Mouse (Mus musculus) right cerebral cortex, postnatal 25 days (tissue): ENCODE data around the gene Ltb4r2.

ENCODE experiments used
- DNase-seq: peaks from one replicate; pipeline ENCODE4 v3.0.0; 2022

Gene Ltb4r2

DNA sequence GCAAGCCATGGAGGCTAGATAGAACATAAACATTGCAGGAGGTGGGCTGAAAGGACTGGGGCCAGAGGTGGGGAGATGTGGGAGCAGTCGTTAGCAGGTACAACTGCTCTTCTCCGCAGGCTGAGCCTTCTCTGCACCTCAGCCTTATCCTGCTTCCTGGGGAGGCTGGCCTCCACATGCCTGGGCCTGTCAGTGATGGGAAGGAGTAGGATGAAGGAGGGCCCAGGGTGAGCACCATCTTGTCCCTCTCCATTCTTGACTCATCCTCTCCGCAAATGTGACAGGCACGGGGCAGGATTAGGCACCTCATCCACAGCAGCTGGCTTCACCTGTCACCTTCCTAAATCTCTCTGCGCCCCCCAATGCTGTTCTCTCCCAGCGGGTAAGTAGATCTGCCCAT, at the start of gene Ltb4r2:
TSS of gene Ltb4r2 (plus strand) at position 266 of the 400 bp plus-strand sequence.
- no peak for DNase-seq

DNA sequence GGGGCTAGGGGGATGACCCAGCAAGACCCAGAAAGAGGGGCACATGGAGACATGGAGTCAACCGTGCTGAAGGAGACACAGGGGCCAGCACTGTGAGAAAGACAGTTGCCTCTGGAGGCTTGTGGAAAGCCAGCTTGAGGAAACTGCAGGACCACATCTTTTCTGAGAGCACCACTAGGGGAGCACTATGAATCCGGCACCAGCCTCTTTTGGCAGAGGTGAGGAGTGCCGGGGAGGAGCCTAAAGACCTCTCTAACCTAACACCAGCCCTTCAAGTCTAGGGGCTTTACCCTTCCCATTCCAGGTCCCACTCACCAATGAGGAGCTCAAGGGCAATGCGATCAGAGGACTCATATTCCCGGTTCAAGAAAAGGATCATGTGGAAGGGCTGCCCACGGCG, 49.4 kb upstream of the Ltb4r2 start:
- no peak for DNase-seq

DNA sequence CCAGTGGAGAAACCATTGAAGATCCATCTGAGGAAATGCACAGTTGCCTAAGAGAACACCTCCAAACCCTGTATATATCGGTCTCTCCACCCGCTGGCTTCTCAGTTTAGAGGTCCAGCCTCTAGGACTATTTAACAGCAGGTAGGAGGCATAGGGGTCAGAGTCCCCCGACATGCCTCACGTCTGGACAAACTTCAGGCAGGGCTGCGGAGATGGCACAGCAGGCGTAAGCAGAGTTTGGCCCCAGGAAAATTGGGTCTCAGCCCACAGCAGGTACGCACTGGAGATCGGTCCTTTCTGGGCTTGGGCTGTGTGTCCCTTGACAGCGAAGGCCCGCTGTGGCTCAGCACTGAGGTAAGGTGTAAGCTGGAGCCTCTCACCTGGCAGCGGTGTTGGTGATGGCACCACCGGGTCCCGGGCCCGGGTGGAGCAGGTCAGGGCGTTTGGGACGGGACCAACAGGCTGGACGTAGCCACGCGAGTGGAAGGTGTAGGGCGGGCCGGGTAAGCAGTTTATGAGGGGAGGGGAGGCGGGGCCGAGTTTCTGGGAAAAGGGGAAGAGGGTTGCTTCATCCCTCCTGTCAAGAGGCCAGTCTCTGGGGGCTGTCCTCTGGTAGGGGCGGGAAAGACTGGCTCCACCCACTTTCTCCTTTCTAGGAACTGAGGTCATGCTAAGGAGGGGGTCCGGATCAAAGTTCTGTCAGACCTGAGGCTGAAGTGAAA, 48.1 kb upstream of the Ltb4r2 start:
- no peak for DNase-seq

DNA sequence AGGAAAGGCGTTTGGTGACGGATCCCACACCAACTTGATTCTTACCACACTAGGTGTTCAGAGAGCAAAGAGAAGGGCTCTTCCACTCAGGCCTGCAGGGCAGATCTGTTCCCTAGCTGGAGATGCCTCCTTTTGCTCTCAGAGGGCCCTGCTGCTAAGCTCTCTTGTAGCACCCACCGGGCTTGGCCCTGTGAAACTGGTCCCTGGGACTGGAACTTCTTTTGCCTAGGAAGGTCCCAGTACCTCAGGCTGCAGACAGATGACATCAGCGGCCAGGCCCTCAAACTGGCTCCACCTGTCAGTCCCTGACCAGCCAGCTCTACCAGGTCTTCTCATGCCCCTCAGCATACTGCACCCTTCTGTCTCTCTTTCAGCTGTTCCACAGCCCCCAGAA, 47.5 kb upstream of the Ltb4r2 start, which contains the start of gene Tgm1:
TSS of gene Tgm1 (minus strand) at position 198 of the 394 bp plus-strand sequence.
- no peak for DNase-seq

DNA sequence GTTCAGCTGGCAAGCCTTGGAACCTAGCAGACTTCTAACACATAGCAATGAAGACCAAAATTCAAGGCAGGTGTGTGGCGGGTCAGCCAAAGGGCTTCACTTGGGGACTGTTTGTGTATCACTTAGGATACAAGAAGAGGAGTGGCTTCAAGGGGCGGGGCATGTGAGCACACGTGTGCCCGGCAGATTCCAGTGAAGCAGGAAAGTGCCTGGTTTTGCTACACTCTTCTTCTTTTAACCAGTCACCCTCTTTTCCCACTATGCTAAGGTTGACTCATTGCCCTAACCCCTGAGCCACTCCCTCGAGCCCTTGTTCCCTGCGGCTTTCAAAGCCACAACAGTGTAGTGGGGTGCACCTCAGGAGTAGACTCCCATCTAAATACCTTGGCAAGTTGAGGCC, 46.3 kb upstream of the Ltb4r2 start:
- no peak for DNase-seq

DNA sequence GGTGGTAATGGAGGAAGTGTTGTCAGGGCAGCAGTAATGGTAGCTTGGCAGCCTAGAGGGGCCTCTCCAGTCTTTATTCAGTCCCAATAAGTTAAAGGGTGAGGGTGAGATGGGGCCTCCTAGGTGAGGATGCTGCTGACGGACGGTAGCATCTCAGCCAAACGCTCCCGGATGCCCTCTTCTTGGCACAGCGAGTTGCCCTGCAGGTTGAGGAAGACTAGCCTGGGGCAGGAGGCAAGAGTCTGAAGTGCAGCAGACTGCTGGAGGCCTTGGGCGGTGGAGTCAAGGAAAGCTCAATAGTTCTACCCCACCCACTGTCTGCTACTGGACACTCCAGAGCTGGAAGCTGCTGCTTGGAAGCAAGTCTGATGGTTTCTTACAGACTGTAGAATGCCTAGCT, 45.0 kb upstream of the Ltb4r2 start:
- no peak for DNase-seq

DNA sequence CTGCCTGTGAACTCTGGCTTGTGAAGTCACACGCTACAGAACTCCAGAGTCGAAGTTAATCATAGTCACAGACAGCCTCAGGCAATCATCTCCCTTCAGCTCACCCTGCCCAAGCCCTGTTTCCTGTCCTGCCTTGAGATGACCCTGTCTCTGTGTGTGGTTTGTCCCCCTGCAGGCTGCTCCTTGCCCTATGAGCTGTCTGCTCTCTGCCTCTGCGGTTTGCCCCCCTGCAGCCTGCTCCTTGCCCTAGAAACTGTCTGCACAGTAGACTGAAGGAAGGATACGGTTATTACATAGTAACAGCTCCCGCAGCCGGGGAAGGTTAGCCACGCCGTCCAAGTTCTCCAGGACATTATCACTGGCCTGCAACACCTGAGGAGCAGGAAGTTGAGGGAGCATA, 44.3 kb upstream of the Ltb4r2 start:
- DNase-seq, result no peak

DNA sequence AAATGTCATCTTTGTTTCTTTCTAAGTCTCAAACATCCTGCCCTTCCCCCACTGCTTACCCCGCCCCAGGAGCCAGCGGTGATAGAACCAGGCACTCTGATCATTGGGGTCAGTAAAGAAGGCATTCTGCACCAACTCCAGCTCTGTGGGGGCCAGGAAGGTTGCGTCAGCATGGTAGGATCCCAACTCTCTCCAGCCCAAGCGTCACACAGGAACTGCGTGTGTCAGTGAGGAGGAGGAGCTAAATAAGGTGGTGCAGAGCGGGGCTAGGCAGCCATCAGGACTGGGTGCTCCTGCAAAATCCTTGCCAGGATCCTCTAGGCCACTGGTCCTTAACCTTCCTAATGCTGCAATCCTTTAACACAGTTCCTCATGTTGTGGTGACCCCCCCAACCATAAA, 41.5 kb upstream of the Ltb4r2 start:
- no peak for DNase-seq

DNA sequence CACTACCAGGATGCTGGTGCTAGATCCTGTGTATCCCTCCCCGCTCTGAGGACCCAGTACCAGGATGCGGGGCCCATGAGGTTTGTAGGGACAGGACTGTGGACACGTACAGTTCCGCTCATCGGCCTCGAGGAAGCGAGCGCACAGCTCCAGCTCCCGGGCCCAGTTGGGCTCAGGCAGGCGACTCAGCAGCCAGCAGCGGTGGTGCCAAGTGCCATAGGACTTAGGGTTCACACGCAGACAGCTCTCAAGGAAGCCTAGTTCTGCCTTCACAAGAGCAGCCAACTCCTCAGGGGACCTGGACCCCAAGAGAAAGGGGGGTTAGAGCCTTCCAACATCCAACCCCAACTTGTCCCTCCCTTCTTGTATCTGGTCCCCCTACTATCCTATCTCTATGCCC, 40.6 kb upstream of the Ltb4r2 start:
- no peak for DNase-seq

DNA sequence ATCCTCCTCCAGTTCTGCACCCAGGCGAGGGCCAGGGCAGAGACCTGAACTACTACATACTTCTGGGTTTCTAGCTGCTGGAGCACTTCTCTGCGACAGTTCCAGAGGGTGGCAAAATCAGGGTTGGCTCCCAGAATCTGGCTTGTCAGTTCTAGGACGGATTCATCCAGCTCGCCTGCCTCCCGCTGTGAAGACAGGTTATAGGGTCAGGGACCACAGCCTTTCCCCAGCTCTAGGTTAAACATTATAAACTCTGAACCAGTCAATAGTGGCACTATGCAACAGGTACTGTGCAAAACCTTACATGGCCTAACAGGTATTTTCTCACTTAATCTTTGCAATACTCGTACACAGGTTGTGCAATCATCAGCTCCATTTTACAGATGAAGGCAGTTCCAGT, 40.2 kb upstream of the Ltb4r2 start:
- no peak for DNase-seq

DNA sequence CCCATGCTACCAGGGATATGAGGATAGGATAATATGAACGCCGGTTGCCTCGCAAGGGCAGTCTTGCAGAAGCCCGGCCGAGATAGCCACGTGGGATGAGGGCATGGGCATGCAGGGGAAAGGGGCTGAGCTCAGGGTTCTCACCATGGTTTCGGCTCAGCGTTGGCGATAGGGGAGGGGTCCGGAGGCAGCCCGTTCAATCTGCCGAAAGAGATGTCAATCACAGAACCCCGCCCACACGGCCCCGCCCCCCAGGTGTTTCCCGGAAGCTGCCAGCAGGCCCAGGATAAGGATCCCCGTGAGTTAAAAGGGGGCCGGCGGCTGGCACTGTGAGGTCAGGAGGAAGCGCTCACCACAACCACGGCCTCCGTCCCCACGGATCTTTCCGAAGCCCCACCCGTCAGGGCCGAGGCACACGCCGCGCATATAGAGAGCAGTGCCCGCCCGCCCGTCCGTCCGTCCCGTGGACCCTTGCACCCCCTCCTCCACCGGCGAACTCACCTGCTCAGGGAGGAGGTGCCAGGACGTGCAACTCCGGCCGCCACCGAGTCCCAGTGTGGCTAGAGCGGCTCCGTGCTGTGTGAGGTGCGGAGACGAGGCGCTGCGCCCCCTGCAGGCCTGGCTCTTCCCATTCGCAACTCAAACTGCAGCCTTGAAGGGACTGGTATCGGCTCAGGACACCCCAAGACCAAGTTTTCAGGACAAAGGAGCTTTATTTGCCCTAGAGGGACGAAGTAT, 39.4 kb upstream of the Ltb4r2 start, which contains the start of gene Rabggta:
TSS of gene Rabggta (minus strand) at position 564 of the 738 bp plus-strand sequence.
- DNase-seq, result peak; percentile 90

DNA sequence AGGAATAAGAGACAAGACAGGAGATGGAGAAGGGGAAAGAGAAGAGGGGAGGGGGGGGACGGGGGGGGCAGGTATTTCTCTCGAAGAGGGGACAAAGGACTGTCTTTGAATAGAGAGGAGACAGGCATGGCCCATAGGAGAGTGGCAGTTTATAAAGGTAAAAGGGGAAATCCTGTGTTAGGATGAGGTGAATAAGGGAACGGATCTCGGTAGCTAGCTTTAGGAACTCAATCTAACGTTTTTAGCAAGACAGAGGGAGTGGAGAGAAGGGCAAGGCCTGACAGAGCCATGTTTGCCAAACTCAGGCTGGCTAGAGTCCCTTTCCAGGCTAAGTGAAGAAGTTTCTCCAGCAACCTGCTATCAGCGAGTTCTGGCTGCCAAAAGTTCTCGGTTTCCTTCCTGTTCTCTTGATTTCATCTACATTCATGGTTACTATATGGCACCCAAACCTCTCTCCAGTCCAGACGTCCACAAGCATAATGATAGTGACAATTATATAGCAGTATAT, 38.7 kb upstream of the Ltb4r2 start:
- DNase-seq, result no peak

DNA sequence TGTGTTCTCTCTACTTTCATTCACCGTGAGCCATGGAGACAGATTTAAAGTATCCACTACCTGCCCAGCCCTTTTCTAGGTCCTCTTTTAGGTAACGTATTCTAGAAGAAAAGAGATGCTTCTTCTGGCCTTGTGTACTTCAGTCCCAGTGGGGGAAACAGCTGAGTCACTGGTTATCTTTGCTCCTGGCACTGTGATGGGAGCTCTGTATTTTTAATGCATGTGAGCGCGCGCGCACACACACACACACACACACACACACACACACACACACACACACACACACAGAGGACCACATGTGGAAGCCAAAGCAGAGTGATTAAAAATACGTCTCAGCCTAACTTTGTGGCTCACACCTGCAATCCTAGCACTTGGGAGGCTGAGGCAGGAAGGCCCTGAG, 37.8 kb upstream of the Ltb4r2 start:
- no peak for DNase-seq

DNA sequence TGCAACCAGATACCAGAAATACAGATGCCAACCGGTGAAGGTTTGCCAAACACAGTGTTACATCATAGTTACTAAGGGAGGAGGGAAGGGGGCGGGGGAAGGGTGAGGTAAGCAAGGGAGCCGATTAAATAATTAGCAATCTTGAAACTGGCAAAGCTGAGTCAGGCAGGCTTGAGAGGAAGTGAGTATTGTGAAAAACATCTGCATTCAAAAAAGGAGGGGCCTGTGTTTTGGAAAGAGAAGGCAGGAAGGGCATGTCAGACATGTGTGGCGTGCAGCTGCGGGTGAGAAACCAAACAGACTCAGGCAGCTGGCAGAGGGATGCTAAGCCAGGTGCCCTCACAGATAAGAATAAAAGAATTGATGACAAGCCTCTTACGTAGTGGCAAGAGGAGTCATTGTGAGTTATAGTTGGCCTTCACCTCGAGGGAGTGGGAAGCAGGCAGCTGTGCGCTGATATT, 36.8 kb upstream of the Ltb4r2 start:
- DNase-seq, result no peak

DNA sequence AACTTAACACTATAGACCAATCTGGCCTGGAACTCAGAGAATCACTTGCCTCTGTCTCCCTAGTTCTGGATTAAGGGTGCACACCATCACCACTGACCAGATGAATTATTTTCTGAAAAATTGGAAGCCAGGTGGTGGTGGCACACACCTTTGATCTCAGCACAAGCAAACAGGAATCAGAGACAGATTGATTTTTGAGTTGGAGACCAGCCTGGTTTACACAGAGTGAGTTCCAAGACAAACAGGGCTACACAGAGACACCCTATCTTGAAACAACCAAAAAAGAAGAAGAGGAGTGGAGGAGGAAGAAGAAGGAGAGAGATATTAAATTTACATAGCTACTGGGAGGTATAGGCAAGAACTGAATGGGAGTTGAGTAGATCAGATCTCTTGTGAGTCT, 35.0 kb upstream of the Ltb4r2 start:
- no peak for DNase-seq

DNA sequence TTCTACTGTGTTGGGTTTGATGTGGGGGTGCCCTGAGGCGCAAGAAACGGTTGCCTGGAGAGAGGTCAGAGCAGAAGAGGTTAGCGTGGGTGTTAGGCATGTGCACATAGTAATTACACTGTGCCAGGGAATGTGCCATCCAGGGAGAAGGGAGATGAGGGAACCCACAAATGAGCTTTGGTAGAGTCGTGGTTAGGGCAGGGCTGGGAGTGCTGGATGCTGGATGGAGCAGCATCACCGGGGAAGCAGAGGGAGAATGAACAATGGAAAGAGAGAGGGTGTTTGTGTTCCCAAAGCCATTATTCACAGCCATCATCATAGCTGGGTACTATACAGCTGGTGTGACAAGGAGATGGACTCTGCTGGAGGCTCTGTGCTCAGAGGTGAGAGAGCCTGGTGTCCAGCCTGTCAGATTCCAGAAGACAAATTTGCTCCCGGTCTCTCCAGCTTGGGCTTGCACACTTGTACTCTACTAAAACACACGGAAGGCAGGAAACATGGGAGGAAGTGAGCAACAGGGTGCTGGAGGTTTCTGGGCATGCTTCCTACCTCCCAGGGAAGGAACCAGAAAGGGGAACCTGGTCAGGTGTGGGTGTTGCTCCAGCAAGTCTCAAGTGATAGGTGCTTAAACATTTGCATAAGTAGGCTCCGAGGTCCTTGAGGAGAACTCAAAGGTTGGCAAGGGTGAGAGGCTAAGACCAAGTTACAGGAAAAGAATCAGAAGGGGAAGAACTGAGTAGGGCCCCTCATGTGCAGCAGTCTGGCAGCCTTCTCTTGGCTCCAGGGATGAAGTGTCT, 33.1 kb upstream of the Ltb4r2 start:
- DNase-seq, result no peak

DNA sequence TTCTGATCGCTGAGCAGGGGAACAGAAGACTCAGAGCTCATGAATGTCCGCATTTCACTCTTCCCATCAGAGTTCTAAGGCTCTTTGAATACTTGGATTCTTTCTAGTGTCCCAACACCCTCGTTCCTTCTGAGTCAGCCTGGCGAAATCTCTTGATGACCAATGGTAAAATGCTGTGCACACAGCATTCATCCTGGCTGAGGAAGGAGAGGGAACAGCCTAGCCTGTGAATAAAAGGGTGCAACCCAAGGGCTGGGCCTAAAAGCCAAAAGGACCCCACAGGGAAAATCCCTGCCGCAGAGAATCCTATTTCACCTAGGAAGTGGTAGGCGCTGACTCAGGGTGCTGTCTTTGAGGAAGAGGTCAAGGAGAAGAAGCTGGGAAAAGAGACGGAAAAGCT, 31.1 kb upstream of the Ltb4r2 start:
- DNase-seq, result no peak

DNA sequence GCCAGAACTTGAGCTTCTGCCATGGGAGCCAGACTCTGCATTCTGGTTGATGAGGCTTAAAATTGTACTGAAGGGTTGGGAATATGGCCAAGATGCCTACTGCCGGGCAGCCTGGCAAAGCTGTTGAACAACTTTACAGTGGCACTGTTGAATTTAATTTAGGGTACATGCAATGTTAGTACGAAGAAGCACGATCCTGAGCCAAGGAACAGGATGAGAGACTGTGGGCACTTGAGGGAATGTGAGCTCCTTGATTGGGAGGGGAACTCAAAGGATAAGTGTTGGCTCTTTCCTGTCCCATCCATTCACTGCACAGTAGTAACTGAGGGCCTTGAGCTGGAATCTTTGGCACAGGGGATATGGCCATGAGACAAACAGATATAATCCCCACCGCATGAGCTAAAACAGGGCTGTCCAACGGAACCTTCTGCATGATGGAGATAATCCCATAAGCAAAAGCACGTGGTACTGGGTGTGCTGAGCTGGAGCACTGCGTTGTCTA, 30.6 kb upstream of the Ltb4r2 start:
- peak; percentile 15 for DNase-seq

DNA sequence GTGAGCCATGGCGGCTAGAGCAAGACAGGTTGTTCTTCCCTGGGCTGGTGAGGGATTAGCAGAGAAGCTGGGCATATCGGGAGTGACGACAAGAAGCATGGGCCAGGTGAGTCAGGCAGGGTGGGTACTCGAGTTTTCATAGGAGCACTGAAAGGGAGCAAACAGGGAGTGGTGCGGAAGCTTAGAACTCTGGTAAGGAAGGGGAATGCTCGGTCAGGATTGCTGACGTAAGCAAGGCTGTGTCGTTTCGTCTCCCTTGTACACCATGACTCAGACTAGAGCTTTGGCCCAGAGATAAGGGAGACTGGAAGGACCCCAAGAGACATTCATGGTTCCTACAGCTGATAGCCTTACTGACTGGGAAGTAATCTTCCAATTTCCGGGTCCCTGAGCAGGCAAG, 27.3 kb upstream of the Ltb4r2 start:
- no peak for DNase-seq

DNA sequence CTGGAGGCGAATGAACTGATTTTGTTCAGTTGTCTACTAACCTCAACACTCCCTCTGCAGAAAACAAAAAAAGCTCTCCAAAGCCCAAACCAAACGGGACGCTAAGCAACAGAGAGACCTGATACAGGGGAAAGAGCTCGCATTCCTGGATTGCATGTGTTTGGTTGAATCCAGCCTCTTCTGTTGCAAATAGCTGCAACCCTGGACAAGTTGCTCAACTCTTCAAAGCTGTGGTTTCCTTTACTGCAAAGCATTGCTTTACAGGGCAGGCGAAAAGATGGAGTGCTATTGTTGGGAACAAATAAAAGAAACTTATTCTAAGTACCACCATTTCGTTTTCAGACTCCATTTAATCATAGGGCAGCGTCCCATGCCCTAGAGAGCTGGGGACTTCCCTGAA, 26.4 kb upstream of the Ltb4r2 start:
- no peak for DNase-seq

DNA sequence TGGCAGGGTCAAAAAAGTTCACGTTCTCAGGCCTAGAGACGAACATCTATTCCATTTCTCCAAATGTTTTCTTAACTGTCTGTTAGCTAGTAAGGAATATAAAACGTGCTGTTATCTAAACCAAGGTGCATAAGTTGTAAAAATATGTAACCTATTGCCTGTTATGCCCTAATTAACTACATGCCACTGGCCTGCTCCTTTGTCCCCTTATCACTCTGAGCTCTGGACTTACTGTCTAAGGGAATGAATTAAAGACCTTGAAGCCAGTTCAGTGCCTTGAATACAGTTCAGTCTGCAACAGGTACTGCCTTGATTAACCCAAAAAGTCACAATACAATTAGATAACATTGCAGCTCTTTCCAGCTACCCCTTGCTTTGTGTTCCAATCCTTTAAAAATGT, 25.9 kb upstream of the Ltb4r2 start:
- no peak for DNase-seq

DNA sequence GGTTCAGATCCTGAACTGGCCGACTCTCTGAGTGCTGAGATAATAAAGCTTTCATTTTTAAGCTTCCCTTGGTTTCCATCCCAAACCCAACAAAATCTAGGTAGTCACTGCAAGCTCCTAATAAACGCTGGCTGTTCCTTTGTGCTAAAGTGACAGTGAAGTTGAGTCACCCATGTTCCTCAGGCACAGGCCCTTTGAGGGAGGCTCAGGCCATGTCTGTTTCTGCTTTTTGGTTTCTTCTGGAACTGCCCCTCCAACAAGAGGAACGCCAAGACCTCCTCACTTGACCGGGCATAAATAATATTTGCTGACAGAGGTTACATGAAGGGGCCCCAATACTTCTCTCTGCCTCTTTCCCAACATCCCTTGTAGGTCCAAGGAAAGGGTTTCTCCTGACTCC, 25.5 kb upstream of the Ltb4r2 start:
- no peak for DNase-seq

DNA sequence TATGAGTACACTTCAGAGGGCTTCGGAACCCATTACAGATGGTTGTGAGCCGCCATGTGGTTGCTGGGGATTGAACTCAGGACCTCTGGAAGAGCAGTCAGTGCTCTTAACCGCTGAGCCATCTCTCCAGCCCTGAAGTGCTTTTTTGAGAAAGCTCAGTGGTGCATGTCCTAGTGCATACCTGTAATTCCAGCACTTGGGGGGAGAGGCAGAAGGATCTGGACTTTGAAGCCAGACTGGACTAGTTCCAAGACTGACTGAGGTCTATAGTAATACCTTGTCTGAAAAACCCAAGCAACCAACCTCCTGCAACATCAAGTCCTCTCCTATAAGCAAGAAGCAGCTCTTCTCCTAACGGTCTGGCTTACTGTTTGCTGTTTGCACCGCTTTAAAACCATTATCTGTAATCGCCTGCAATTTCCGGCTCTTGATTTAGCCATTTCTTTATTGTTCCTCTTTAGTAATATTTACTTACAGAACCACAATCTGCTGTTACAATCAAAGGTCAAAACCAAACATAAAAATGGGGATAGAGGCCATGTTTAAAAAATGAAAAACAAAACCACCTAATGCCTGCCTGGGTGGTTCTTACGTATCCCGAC, 24.0 kb upstream of the Ltb4r2 start:
- DNase-seq, result no peak
